Mouse (Mus musculus) ES-Bruce4 (cell line): Measurements from ENCODE around the gene Plxna1.

ENCODE experiments used
- CTCF ChIP-seq: IDR thresholded peaks from one replicate; pipeline ENCODE4 v1.8.1; 2011; ENCODE audit warnings: low read depth, low read length
- EP300 ChIP-seq: IDR thresholded peaks from 2 replicates; pipeline ENCODE4 v1.6.1; 2011; ENCODE audit warnings: low read depth, low read length; ENCODE audit not compliant: insufficient read depth
- POLR2A ChIP-seq: IDR thresholded peaks from one replicate; pipeline ENCODE4 v1.8.1; 2011; ENCODE audit warnings: low read length; ENCODE audit not compliant: insufficient read depth

- TF ChIP-seq POLR2A, result no peak
- no peak for TF ChIP-seq CTCF
- no peak for TF ChIP-seq EP300
These were observed 29.8 kb upstream of the Plxna1 start for GRCm38 (mm10) chr6:89392213-89392612.
